Mouse (Mus musculus): ENCODE data around the gene Mast2. TPM values are rescaled to one million over a fixed set of nuclear protein-coding genes. Genes with fewer than 3 reads are reported as not detected.

Mast2 gene
- polyA plus RNA-seq, 1 experiment from 2014 or later = 15.1 TPM

- no peaks in the 10 kb centered on the region for H3K9me3 ChIP-seq
- H3K36me3 ChIP-seq = peaks cover 80% of the 10 kb centered on the region
- no peak overlapping the region for H3K27ac ChIP-seq
- ATAC-seq (ENCODE audit: low FRiP score, low read depth) = no peak
- WGBS = 87% methylated on average over 6 of the region's 6 CpGs
- H3K9ac ChIP-seq = no peak overlapping the region
- no peaks in the 10 kb centered on the region for H3K4me1 ChIP-seq
- no peak overlapping the region for H3K4me2 ChIP-seq (replicated peaks)
- no peaks in the 10 kb centered on the region for H3K27me3 ChIP-seq
- no peak overlapping the region for H3K4me3 ChIP-seq
These were observed 141.9 kb downstream of the Mast2 start for GRCm38 (mm10) chr4:116322127-116322526.

DNA sequence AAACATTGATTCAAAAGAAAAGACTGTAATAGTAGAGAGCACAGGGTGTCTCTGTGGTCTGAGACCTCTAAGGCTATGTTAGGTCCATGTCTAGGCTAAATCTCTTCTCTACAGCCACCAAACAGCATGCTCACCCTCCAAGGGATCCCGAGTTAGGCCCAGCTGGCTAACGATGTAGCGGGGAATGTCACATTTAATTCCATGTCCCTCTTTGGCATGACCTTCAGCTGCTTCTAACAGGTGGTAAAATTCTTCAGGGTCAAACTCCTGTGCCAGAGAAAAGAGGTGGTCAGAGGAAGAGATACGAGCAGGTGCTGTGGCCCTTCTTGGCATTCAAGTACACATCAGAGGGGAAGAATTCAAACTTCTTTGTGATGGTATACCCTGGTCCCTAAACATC is 146.4 kb downstream of the Mast2 start:
- Histone ChIP-seq H3K27me3 (no peaks in the 10 kb centered on the region), H3K4me1 (no peaks in the 10 kb centered on the region), H3K4me3 (no peak overlapping the region), H3K9me3 (no peaks in the 10 kb centered on the region), H3K27ac (no peak overlapping the region), H3K9ac (no peak overlapping the region), H3K36me3 (peaks cover 88% of the 10 kb centered on the region), H3K4me2 (replicated peaks) (no peak overlapping the region)
- WGBS = 88% methylated on average over 4 of the region's 4 CpGs
- no peak for ATAC-seq (ENCODE audit: low FRiP score, low read depth)

- H3K36me3 ChIP-seq = peaks cover 56% of the 10 kb centered on the region
These were observed 159.4 kb downstream of the Mast2 start for GRCm38 (mm10) chr4:116304551-116304950.

GRCm38 (mm10) chr4:116300878-116301355 is 163.1 kb downstream of the Mast2 start:
- Histone ChIP-seq H3K27ac (no peak overlapping the region), H3K4me2 (replicated peaks) (no peak overlapping the region), H3K4me1 (no peaks in the 10 kb centered on the region), H3K4me3 (no peak overlapping the region), H3K36me3 (peaks cover 34% of the 10 kb centered on the region), H3K9ac (no peak overlapping the region), H3K9me3 (no peaks in the 10 kb centered on the region), H3K27me3 (no peaks in the 10 kb centered on the region)
- peak; percentile 64 for ATAC-seq (ENCODE audit: low FRiP score, low read depth)
- WGBS = 57% methylated on average over 4 of the region's 4 CpGs

More at GRCm38 (mm10) chr4:116304551-116304950, 159.4 kb downstream of the Mast2 start:
- Histone ChIP-seq H3K27me3 (no peaks in the 10 kb centered on the region), H3K9ac (no peak overlapping the region), H3K27ac (no peak overlapping the region), H3K9me3 (no peaks in the 10 kb centered on the region), H3K4me3 (no peak overlapping the region), H3K4me2 (replicated peaks) (no peak overlapping the region), H3K4me1 (no peaks in the 10 kb centered on the region)
- 16% methylated on average over 1 of the region's 1 CpGs for WGBS
- no peak for ATAC-seq (ENCODE audit: low FRiP score, low read depth)

GRCm38 (mm10) chr4:116293296-116293695 is 170.7 kb downstream of the Mast2 start:
- no peaks in the 10 kb centered on the region for H3K9me3 ChIP-seq
- no peak overlapping the region for H3K27ac ChIP-seq
- no peak overlapping the region for H3K4me3 ChIP-seq
- H3K9ac ChIP-seq = no peak overlapping the region
- no peak for ATAC-seq (ENCODE audit: low FRiP score, low read depth)
- WGBS = 88% methylated on average over 12 of the region's 12 CpGs
- H3K4me1 ChIP-seq = no peaks in the 10 kb centered on the region
- H3K36me3 ChIP-seq = peaks cover 67% of the 10 kb centered on the region
- H3K27me3 ChIP-seq = no peaks in the 10 kb centered on the region
- H3K4me2 ChIP-seq (replicated peaks) = no peak overlapping the region

- Histone ChIP-seq H3K36me3 (peaks cover 77% of the 10 kb centered on the region), H3K9ac (no peak overlapping the region), H3K4me2 (replicated peaks) (no peak overlapping the region), H3K4me1 (no peaks in the 10 kb centered on the region), H3K9me3 (no peaks in the 10 kb centered on the region), H3K4me3 (no peak overlapping the region), H3K27me3 (no peaks in the 10 kb centered on the region), H3K27ac (no peak overlapping the region)
- ATAC-seq (ENCODE audit: low FRiP score, low read depth) = no peak
- 94% methylated on average over 6 of the region's 6 CpGs for WGBS
These were observed 172.4 kb downstream of the Mast2 start for GRCm38 (mm10) chr4:116291561-116291960.

GRCm38 (mm10) chr4:116282211-116282610 is 181.8 kb downstream of the Mast2 start:
- ATAC-seq (ENCODE audit: low FRiP score, low read depth) = no peak
- WGBS = 73% methylated on average over 2 of the region's 2 CpGs

GRCm38 (mm10) chr4:116268220-116268619 is 195.8 kb downstream of the Mast2 start:
- ATAC-seq (ENCODE audit: low FRiP score, low read depth) = no peak
- H3K27ac ChIP-seq = no peak overlapping the region
- no peaks in the 10 kb centered on the region for H3K27me3 ChIP-seq
- H3K9ac ChIP-seq = no peak overlapping the region
- 91% methylated on average over 6 of the region's 6 CpGs for WGBS
- no peak overlapping the region for H3K4me3 ChIP-seq
- no peaks in the 10 kb centered on the region for H3K4me1 ChIP-seq
- no peak overlapping the region for H3K4me2 ChIP-seq (replicated peaks)
- no peaks in the 10 kb centered on the region for H3K9me3 ChIP-seq
- H3K36me3 ChIP-seq = peaks cover 73% of the 10 kb centered on the region

More at GRCm38 (mm10) chr4:116282211-116282610, 181.8 kb downstream of the Mast2 start:
- no peak overlapping the region for H3K9ac ChIP-seq
- H3K27me3 ChIP-seq = no peaks in the 10 kb centered on the region
- no peak overlapping the region for H3K4me3 ChIP-seq
- H3K27ac ChIP-seq = no peak overlapping the region
- no peaks in the 10 kb centered on the region for H3K9me3 ChIP-seq
- H3K4me1 ChIP-seq = no peaks in the 10 kb centered on the region
- no peak overlapping the region for H3K4me2 ChIP-seq (replicated peaks)
- H3K36me3 ChIP-seq = peaks cover 52% of the 10 kb centered on the region

Other genes starting within 250 kb of the Mast2 start
- gene Pik3r3, start 242.6 kb downstream of the Mast2 start, polyA plus RNA-seq (2015; fragmentation: Nextera tagmentation; extraction: Ambion mirVana) = 25.3 and 27.9 TPM in 2 replicates
- gene Ipp, start 43.4 kb upstream of the Mast2 start, polyA plus RNA-seq (2015; fragmentation: Nextera tagmentation; extraction: Ambion mirVana) = 15.6 and 16.5 TPM in 2 replicates
- gene Tmem69, start 91.8 kb upstream of the Mast2 start, polyA plus RNA-seq (2015; fragmentation: Nextera tagmentation; extraction: Ambion mirVana) = 20.4 and 20.8 TPM in 2 replicates
- gene Gpbp1l1, start 93.5 kb upstream of the Mast2 start, polyA plus RNA-seq (2015; fragmentation: Nextera tagmentation; extraction: Ambion mirVana) = 32.1 and 34.8 TPM in 2 replicates
- gene Ccdc17, start 132.5 kb upstream of the Mast2 start, polyA plus RNA-seq (2015; fragmentation: Nextera tagmentation; extraction: Ambion mirVana) = 2.1 and 3.1 TPM in 2 replicates
- 203 and 211 TPM in 2 replicates for gene Nasp, start 163.8 kb upstream of the Mast2 start, polyA plus RNA-seq (2015; fragmentation: Nextera tagmentation; extraction: Ambion mirVana)
- gene Akr1a1, start 187.5 kb upstream of the Mast2 start, polyA plus RNA-seq (2015; fragmentation: Nextera tagmentation; extraction: Ambion mirVana) = 774 and 800 TPM in 2 replicates
- 1,184 and 1,195 TPM in 2 replicates for gene Prdx1, start 221.4 kb upstream of the Mast2 start, polyA plus RNA-seq (2015; fragmentation: Nextera tagmentation; extraction: Ambion mirVana)
- gene Mmachc, start 244.2 kb upstream of the Mast2 start, polyA plus RNA-seq (2015; fragmentation: Nextera tagmentation; extraction: Ambion mirVana) = 25.0 and 27.1 TPM in 2 replicates
- gene Ccdc163, start 244.3 kb upstream of the Mast2 start, polyA plus RNA-seq (2015; fragmentation: Nextera tagmentation; extraction: Ambion mirVana) = 23.8 and 27.5 TPM in 2 replicates